Mouse (Mus musculus) thymus, adult 2 months (tissue): ENCODE results near the gene Rpgrip1. TPM values are rescaled to one million over a fixed set of nuclear protein-coding genes. Genes with fewer than 3 reads are reported as not detected.

Source experiments
- DNase-seq: peaks from one replicate; pipeline ENCODE4 v3.0.0; 2021
- H3K27ac ChIP-seq: fragments of 200-500 bp; 2 replicates; pipeline ENCODE4 v1.5.1; 2012; ENCODE audit warnings: low read length, control low read depth; ENCODE audit not compliant: control insufficient read depth, insufficient read depth
- H3K27me3 ChIP-seq: fragments of 200-500 bp; 2 replicates; pipeline ENCODE4 v1.6.1; 2012; ENCODE audit warnings: mild to moderate bottlenecking, low read length, moderate library complexity, mixed read lengths; ENCODE audit not compliant: control insufficient read depth, insufficient read depth
- H3K36me3 ChIP-seq: fragments of 200-500 bp; 2 replicates; pipeline ENCODE4 v1.6.1; 2012; ENCODE audit warnings: mild to moderate bottlenecking, low read length, moderate library complexity; ENCODE audit not compliant: control insufficient read depth, insufficient read depth
- H3K4me1 ChIP-seq: fragments of 200-500 bp; replicated peaks from 2 replicates; pipeline ENCODE4 v1.6.1; 2012; ENCODE audit warnings: low read length; ENCODE audit not compliant: control insufficient read depth, insufficient read depth
- H3K4me3 ChIP-seq: fragments of 200-500 bp; 2 replicates; pipeline ENCODE4 v1.5.1; 2012; ENCODE audit warnings: mild to moderate bottlenecking, low read length, control low read depth, moderate library complexity; ENCODE audit not compliant: control insufficient read depth, insufficient read depth
- CTCF ChIP-seq: fragments of 200-500 bp; IDR thresholded peaks from 2 replicates; pipeline ENCODE4 v1.5.1; 2012; ENCODE audit warnings: mild to moderate bottlenecking, control low read depth, low read length, moderate library complexity, borderline replicate concordance; ENCODE audit not compliant: control insufficient read depth, poor library complexity, insufficient read depth; ENCODE audit errors: extremely low read depth
- POLR2A ChIP-seq: fragments of 200-500 bp; IDR thresholded peaks from 2 replicates; pipeline ENCODE4 v1.6.1; 2012; ENCODE audit warnings: mild to moderate bottlenecking, low read length, control low read depth, moderate library complexity; ENCODE audit not compliant: control insufficient read depth, poor library complexity, insufficient read depth; ENCODE audit errors: extremely low read depth
- WGBS: fragments of 180-500 bp; shearing (Covaris S2); methylation state at CpG from one replicate; pipeline ENCODE4 v1.1.7; 2018; 5-methylcytosine and 5-hydroxymethylcytosine counted together
- polyA plus RNA-seq: library from polyadenylated mRNA; depleted of rRNA; stranded (reverse); fragments of >200 nt; gene quantifications from 2 replicates; pipeline ENCODE4 v1.2.3, GENCODE M21; 2012

Rpgrip1 gene
- polyA plus RNA-seq, 1 experiment, result 3.9 TPM

DNA sequence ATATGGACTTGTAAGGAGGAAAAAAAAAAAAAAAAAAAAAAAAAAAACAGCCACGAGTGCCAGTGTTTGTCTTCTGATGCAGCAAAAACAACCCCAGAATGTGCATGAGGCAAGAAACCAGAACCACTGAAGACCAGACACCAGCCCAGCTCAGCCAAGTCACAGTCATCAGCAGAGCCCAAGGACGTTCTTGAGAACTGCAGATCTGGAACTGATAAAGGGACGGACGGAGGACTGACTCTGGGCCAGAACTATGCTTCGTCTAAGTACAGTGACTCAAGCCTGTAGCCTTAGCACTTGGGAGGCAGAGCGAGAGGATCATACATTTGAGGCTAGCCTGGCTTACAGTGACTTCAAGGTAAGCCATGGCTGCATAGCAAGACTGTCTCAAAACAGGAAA is 50.4 kb downstream of the Rpgrip1 start:
- H3K4me1 ChIP-seq, result no peaks in the 10 kb centered on the region
- no peaks in the 10 kb centered on the region for H3K27me3 ChIP-seq
- peaks cover 64% of the 10 kb centered on the region for H3K36me3 ChIP-seq
- DNase-seq, result no peak
- H3K27ac ChIP-seq, result no peak overlapping the region
- TF ChIP-seq CTCF (no peak), POLR2A (no peak)
- H3K4me3 ChIP-seq, result no peak overlapping the region
- 96% methylated on average over 6 of the region's 6 CpGs for WGBS

DNA sequence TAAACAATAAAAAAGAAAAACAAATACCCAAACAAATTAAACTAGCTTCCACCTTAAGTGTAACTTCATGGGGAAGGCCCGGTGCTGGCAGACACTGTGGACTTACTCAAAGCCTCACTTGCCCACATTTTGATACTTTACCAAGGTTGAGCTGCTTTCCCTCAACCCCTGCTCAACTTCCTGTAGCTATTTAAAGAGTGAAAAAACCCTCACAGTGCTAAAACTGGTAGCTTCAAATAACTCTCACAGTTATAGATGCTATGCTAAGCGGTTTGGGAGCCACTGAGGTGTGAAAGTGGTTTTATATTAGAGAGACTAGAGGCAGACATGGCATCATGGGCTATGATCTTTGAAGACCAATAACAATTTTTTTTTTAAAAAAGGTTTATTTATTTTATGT is 56.1 kb downstream of the Rpgrip1 start:
- Histone ChIP-seq H3K27ac (no peak overlapping the region), H3K4me1 (no peaks in the 10 kb centered on the region), H3K4me3 (no peak overlapping the region), H3K36me3 (peaks cover 64% of the 10 kb centered on the region), H3K27me3 (no peaks in the 10 kb centered on the region)
- TF ChIP-seq CTCF (no peak), POLR2A (no peak)
- WGBS, result 40% methylated on average over 2 of the region's 2 CpGs
- DNase-seq, result no peak

DNA sequence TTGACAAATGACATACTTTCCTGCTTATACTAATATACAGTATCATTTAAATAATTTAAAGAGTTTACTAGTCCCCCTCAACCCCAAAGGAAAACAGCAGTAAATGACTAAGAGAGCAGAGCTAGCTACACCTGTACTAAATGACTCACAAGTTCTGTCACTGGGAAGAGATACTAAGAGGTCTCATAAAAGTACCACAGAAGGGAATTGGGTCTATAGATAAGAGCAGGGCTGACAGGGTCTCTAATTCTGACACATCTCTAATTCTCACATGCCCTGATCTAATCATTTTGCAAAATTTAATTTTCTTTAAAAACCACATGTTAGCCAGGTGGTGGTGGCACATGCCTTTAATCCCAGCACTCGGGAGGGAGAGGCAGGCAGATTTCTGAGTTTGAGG is 78.3 kb downstream of the Rpgrip1 start:
- no peak overlapping the region for H3K4me3 ChIP-seq
- peaks cover 6% of the 10 kb centered on the region for H3K36me3 ChIP-seq
- no peak for DNase-seq
- H3K4me1 ChIP-seq, result no peaks in the 10 kb centered on the region
- no peaks in the 10 kb centered on the region for H3K27me3 ChIP-seq
- 86% methylated on average over 1 of the region's 1 CpGs for WGBS
- H3K27ac ChIP-seq, result no peak overlapping the region
- TF ChIP-seq CTCF, result no peak
- TF ChIP-seq POLR2A, result no peak

DNA sequence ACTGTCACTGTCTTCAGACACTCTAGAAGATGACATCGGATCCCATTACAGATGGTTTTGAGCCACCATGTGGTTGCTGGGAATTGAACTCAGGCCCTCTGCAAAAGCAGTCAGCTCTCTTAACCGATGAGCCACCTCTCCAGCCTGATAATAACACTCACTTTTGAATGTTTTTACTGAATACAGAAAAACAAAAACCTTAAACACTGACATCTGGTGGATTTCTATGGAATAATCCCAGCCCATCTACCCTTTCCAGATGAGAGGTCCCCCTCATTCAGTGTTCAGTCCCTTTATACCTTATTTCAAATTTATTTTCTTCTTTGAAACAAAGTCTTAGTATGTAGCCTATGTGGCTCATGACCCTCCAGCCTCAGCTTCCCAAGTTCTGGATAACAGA is 79.0 kb downstream of the Rpgrip1 start:
- peaks cover 4% of the 10 kb centered on the region for H3K36me3 ChIP-seq
- 71% methylated on average over 2 of the region's 2 CpGs for WGBS
- DNase-seq, result no peak
- H3K27me3 ChIP-seq, result no peaks in the 10 kb centered on the region
- TF ChIP-seq CTCF (no peak), POLR2A (no peak)
- no peak overlapping the region for H3K27ac ChIP-seq
- H3K4me3 ChIP-seq, result no peak overlapping the region
- H3K4me1 ChIP-seq, result no peaks in the 10 kb centered on the region

DNA sequence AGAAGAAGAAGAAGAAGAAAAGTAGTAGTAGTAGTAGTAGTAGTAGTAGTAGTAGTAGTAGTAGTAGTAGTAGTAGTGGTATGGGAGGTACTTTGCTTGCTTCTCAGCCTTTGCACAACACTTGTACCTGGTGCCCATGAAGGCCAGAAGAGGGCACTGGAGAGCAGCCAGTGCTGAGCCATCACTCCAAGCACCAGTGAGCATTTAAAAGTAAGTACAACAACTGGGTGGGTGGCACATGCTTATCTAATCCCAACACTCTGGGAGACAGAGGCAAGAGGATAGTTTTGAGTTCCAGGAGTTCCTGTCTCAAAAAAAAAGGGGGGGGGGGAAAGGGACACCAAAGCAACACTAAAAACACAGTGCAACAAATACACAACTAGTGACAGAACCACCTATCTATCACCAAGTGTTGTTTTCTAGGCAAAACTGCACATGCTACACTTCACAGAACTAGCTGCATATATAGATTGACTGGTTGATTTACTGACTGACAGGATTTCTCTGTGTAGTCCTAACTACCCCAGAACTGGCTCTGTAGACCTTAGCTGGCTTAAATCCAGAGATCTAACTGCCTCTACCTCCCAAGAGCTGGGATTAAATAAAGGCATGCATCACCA is 80.3 kb downstream of the Rpgrip1 start:
- no peak overlapping the region for H3K4me3 ChIP-seq
- no peaks in the 10 kb centered on the region for H3K27me3 ChIP-seq
- no peak overlapping the region for H3K27ac ChIP-seq
- H3K36me3 ChIP-seq, result peaks cover 4% of the 10 kb centered on the region
- H3K4me1 ChIP-seq, result no peaks in the 10 kb centered on the region
- no peak for TF ChIP-seq POLR2A
- peak; percentile 60; the same call in 1 of the 2 replicates for TF ChIP-seq CTCF
- DNase-seq, result peak; percentile 54

DNA sequence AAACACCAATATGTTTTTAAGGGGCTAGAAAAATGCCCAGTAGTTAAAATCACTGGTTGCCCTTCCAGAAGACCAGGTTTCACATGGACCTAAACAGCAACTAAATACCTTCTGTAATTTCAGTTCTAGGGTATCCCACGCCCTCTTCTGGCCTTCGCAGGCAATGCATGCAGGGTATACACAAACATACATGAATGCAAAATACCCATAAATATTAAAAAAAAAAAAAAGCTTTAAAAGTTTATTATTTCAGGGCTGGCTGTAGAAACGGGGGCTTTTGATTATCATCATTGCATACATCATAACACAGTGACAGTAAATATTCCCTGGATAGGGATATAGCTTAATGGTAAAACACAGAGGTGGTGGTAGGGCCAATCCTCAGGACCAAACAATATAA is 85.2 kb downstream of the Rpgrip1 start:
- 24% methylated on average over 3 of the region's 3 CpGs for WGBS
- Histone ChIP-seq H3K27ac (no peak overlapping the region), H3K36me3 (peaks cover 13% of the 10 kb centered on the region), H3K27me3 (no peaks in the 10 kb centered on the region), H3K4me1 (0 out of 2 replicates have a peak, but pooled peaks cover 2% of the 10 kb centered on the region), H3K4me3 (no peak overlapping the region)
- peak; percentile 55 for DNase-seq
- TF ChIP-seq POLR2A (no peak), CTCF (no peak)
